Mouse (Mus musculus): Measurements from ENCODE around the gene Zup1. TPM values are rescaled to one million over a fixed set of nuclear protein-coding genes. Genes with fewer than 3 reads are reported as not detected.

Gene Zup1
- total RNA-seq, 2 experiments from 2014 or later: 5.5 to 7.6 TPM

Other genes with a start within 250 kb of the Zup1 start
- gene Sult3a2, start 164.6 kb downstream of the Zup1 start, total RNA-seq (2021): not detected
- gene Sult3a1, start 93.5 kb downstream of the Zup1 start, total RNA-seq (2021): not detected
- gene Rsph4a, start 46.2 kb downstream of the Zup1 start, total RNA-seq (2021): not detected
- gene Rwdd1, start 68.4 kb upstream of the Zup1 start, total RNA-seq (2021): 100 to 1,000 TPM; 125 to 128 TPM
- not detected for gene Trappc3l, start 86.3 kb upstream of the Zup1 start, total RNA-seq (2021)
- not detected for gene Calhm4, start 93.0 kb upstream of the Zup1 start, total RNA-seq (2021)
- 1 to 10 TPM in 1 of 2 experiments, under 1 TPM in 1; 0.88 to 1.1 TPM for gene Calhm5, start 145.2 kb upstream of the Zup1 start, total RNA-seq (2021)
- not detected for gene Calhm6, start 176.7 kb upstream of the Zup1 start, total RNA-seq (2021)